Mouse (Mus musculus) neural tube, embryonic 12.5 days (tissue): ENCODE results near the gene Tulp4. TPM values are rescaled to one million over a fixed set of nuclear protein-coding genes. Genes with fewer than 3 reads are reported as not detected.

Source experiments
- ATAC-seq: fragments of 200-750 bp; cut with Nextera tagmentation; 2 replicates; pipeline ENCODE4 v1.8.0; 2017; ENCODE audit warnings: low read depth, mild to moderate bottlenecking, moderate TSS enrichment, moderate library complexity; ENCODE audit not compliant: low FRiP score
- H3K27ac ChIP-seq: fragments of 300-500 bp; sonication (generic); 2 replicates; pipeline ENCODE4 v1.5.1; 2016
- H3K27me3 ChIP-seq: fragments of 300-500 bp; sonication (generic); replicated peaks from 2 replicates; pipeline ENCODE4 v1.6.1; 2016; ENCODE audit warnings: mild to moderate bottlenecking
- H3K36me3 ChIP-seq: fragments of 300-500 bp; sonication (generic); 2 replicates; pipeline ENCODE4 v1.6.1; 2016; ENCODE audit warnings: mild to moderate bottlenecking
- H3K4me1 ChIP-seq: fragments of 300-500 bp; sonication (generic); 2 replicates; pipeline ENCODE4 v1.6.1; 2016
- H3K4me2 ChIP-seq: fragments of 300-500 bp; sonication (generic); replicated peaks from 2 replicates; pipeline ENCODE4 v1.6.1; 2016; ENCODE audit warnings: mild to moderate bottlenecking
- H3K4me3 ChIP-seq: fragments of 300-500 bp; sonication (generic); 2 replicates; pipeline ENCODE4 v1.5.1; 2016
- H3K9ac ChIP-seq: fragments of 300-500 bp; sonication (generic); 2 replicates; pipeline ENCODE4 v1.6.1; 2016; ENCODE audit warnings: mild to moderate bottlenecking
- H3K9me3 ChIP-seq: fragments of 300-500 bp; sonication (generic); 2 replicates; pipeline ENCODE4 v1.6.1; 2016; ENCODE audit warnings: mild to moderate bottlenecking
- WGBS: fragments of 180-500 bp; shearing (Covaris S2); methylation state at CpG from one replicate; pipeline ENCODE4 v1.1.7; 2016; 5-methylcytosine and 5-hydroxymethylcytosine counted together
- polyA plus RNA-seq: library from polyadenylated mRNA; unstranded; fragments of >200 nt; fragmentation: Nextera tagmentation; extraction: Ambion mirVana; gene quantifications from 2 replicates; pipeline ENCODE4 v1.2.1, GENCODE M21; 2016

Gene Tulp4
- polyA plus RNA-seq, 1 experiment from 2014 or later = 123 TPM

DNA sequence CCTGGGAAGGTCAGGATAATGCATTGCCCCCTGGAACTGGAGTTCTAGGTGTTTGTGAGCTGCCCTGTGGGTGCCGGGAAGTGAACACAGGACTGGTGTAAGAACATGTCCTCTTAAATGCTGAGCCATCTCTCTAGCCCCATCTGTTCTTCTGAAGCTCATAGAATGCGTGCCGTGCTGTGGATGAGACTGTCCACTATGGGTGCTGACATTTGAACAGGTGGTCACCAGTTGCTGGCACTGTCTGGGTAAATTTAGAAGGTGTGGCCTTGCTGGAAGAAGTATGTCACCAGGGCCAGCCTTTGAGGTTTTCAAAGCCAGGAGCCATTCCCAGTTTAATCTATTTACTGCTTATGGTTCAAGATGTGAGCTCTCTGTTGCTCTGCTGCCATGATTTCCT is 4.0 kb upstream of the Tulp4 start:
- no peak overlapping the region for H3K27ac ChIP-seq
- WGBS = 91% methylated on average over 3 of the region's 3 CpGs
- ATAC-seq = no peak
- no peaks in the 10 kb centered on the region for H3K36me3 ChIP-seq
- no peaks in the 10 kb centered on the region for H3K27me3 ChIP-seq
- H3K9me3 ChIP-seq = no peaks in the 10 kb centered on the region
- H3K4me3 ChIP-seq = no peak overlapping the region
- H3K4me1 ChIP-seq = no peaks in the 10 kb centered on the region
- H3K9ac ChIP-seq = no peak overlapping the region
- H3K4me2 ChIP-seq = no peak overlapping the region

DNA sequence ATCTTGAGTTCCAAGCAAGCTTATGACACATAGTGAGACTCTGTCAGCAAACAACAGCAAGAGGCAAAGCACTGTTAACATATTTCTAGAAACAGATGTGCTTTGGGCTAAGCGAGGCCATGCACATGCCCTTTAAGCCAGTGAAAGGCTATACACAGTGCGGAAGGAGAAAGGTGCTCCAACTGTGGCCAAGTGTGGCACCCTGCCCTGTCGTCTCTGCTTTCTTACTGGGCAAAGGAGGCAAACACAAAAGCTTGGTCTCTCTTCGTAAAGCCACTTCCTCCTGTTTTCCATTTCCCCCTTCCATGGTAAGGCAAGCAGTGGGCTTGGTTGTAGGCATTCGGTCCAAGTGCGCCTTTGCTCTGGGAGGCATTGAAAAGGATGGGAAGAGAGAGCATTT is 2.7 kb upstream of the Tulp4 start:
- ATAC-seq = no peak
- Histone ChIP-seq H3K4me2 (no peak overlapping the region), H3K4me1 (peaks cover 9% of the 10 kb centered on the region), H3K36me3 (no peaks in the 10 kb centered on the region), H3K27me3 (no peaks in the 10 kb centered on the region), H3K9me3 (no peaks in the 10 kb centered on the region), H3K27ac (no peak overlapping the region), H3K9ac (no peak overlapping the region), H3K4me3 (no peak overlapping the region)
- WGBS = 86% methylated on average over 6 of the region's 6 CpGs

GRCm38 (mm10) chr17:6107015-6107601 is 871 bp downstream of the Tulp4 start:
- peak; percentile 74 for ATAC-seq
- under 1% methylated on average over 48 of the region's 50 CpGs for WGBS
- Histone ChIP-seq H3K36me3 (0 out of 2 replicates have a peak, but pooled peaks cover 4% of the 10 kb centered on the region), H3K9me3 (no peaks in the 10 kb centered on the region), H3K4me1 (peaks cover 22% of the 10 kb centered on the region), H3K9ac (peak overlapping the region; percentile 97), H3K27me3 (no peaks in the 10 kb centered on the region), H3K27ac (peak overlapping the region; percentile 91), H3K4me3 (peak overlapping the region; percentile 92), H3K4me2 (peak overlapping the region; percentile 83)

DNA sequence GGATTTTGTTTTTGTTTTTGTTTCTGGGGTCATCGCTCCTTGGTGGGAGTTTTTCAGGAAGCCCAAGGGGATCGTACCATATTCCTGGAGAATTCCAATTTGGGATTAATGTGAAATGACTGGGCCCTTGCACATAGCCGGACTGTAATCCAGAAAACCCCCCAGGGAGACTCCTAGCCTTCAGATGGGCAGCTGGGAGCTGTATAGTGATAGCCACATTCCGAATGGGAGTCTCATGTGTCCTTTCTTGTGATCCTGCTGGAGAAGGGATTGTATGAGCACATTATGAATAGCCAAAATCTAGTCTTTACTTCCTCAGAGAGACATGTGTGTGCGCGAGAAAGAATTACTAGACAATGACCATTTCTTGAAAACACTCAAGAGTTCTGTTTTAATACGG is 1.9 kb downstream of the Tulp4 start:
- Histone ChIP-seq H3K4me2 (peak overlapping the region; percentile 83), H3K36me3 (0 out of 2 replicates have a peak, but pooled peaks cover 6% of the 10 kb centered on the region), H3K27me3 (no peaks in the 10 kb centered on the region), H3K9me3 (no peaks in the 10 kb centered on the region), H3K9ac (peak overlapping the region; percentile 97), H3K4me1 (peaks cover 22% of the 10 kb centered on the region), H3K4me3 (peak overlapping the region; percentile 92), H3K27ac (no peak overlapping the region)
- 60% methylated on average over 7 of the region's 7 CpGs for WGBS
- no peak for ATAC-seq

DNA sequence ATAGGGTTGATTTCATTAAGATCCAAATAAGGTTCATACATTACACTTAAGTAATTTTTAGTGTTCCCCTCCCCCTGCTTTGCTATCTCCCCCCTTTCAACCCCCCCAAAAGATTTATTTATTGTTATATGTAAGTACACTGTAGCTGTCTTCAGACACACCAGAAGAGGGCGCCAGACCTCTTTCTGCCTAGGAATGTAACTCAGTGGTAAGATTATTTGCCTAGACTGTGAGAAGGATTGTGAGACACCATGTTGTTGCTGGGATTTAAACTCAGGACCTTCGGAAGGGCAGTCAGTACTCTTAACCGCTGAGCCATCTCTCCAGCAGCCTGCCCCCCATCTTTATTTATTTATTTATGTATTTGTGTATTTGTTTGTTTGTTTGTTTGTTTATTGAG is 4.7 kb downstream of the Tulp4 start:
- Histone ChIP-seq H3K9me3 (no peaks in the 10 kb centered on the region), H3K4me1 (peaks cover 22% of the 10 kb centered on the region), H3K27ac (no peak overlapping the region), H3K4me2 (no peak overlapping the region), H3K4me3 (no peak overlapping the region), H3K9ac (no peak overlapping the region), H3K36me3 (0 out of 2 replicates have a peak, but pooled peaks cover 6% of the 10 kb centered on the region), H3K27me3 (no peaks in the 10 kb centered on the region)
- 89% methylated on average over 3 of the region's 3 CpGs for WGBS
- no peak for ATAC-seq

DNA sequence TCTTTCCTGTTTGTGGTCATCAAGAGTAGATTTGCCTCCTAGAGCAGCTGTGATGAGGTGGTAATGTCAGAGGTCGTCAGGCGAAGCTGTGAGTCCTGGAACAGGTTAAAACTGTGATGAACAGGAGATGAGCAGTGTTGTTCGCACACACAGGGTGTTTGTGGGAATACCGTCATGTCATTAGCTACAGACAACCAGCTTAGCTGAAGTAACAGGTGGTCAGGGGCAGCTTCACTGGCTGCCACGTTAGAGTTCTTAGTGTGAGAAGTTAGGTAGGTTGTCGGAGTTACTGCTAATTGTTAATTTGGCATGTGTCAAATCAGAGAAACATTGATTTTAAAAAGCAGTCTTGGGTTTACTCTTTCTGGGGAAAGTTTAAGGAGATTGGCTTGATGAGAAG is 7.4 kb downstream of the Tulp4 start:
- no peak overlapping the region for H3K9ac ChIP-seq
- no peak overlapping the region for H3K4me2 ChIP-seq
- no peak overlapping the region for H3K4me3 ChIP-seq
- WGBS = 91% methylated on average over 6 of the region's 6 CpGs
- H3K36me3 ChIP-seq = peaks cover 11% of the 10 kb centered on the region; the same call in 1 of the 2 replicates
- no peak for ATAC-seq
- no peaks in the 10 kb centered on the region for H3K9me3 ChIP-seq
- H3K4me1 ChIP-seq = peaks cover 13% of the 10 kb centered on the region
- no peak overlapping the region for H3K27ac ChIP-seq
- H3K27me3 ChIP-seq = no peaks in the 10 kb centered on the region

DNA sequence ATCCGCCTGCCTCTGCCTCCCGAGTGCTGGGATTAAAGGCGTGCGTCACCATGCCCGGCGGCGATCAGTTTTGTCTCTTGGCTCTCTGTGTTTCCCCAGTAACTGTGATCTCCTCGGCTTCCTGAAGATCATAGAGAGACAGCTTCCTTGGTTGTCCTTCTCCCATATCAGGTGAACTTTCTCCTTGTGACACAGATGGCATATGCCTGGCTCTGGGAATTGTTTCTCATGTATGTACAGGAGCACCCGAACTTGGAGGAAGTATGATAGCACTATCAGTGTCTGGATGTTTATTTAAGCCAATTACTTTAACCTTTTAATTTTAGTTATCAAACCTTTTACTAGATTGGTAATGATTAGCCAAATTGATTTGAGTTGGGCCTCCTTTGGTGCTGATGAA is 8.8 kb downstream of the Tulp4 start:
- Histone ChIP-seq H3K36me3 (peaks cover 8% of the 10 kb centered on the region; the same call in 1 of the 2 replicates), H3K9ac (no peak overlapping the region), H3K9me3 (no peaks in the 10 kb centered on the region), H3K4me2 (no peak overlapping the region), H3K4me1 (no peaks in the 10 kb centered on the region), H3K27me3 (no peaks in the 10 kb centered on the region), H3K4me3 (no peak overlapping the region), H3K27ac (no peak overlapping the region)
- no peak for ATAC-seq
- WGBS = 98% methylated on average over 9 of the region's 9 CpGs

- no peak for ATAC-seq
- Histone ChIP-seq H3K36me3 (peaks cover 11% of the 10 kb centered on the region), H3K4me2 (no peak overlapping the region), H3K9me3 (no peaks in the 10 kb centered on the region), H3K4me1 (no peaks in the 10 kb centered on the region), H3K27ac (no peak overlapping the region), H3K27me3 (no peaks in the 10 kb centered on the region), H3K9ac (no peak overlapping the region), H3K4me3 (no peak overlapping the region)
- 72% methylated on average over 4 of the region's 4 CpGs for WGBS
Measured at GRCm38 (mm10) chr17:6117148-6117725, 11.0 kb downstream of the Tulp4 start.

DNA sequence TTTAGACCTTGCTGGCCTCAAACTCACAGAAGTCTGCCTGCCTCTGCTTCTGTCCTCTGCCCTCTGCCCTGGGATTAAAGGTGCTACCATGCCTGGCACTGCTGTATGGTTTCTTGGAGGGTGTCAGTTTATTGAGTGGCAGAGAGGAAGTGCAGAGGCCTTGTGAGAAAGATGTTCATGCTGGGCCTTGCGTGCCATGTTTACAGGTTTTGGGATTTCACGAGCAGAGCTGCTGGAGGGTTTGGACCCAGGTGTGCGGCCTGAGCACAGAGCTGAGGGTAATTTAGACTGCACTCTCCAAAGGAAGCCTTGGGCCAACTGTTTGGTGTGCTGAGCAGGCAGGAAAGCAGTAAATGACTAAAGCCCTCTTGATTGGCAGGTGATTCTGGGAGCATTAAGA is 11.7 kb downstream of the Tulp4 start:
- Histone ChIP-seq H3K27ac (no peak overlapping the region), H3K4me3 (no peak overlapping the region), H3K27me3 (no peaks in the 10 kb centered on the region), H3K9ac (no peak overlapping the region), H3K4me1 (no peaks in the 10 kb centered on the region), H3K4me2 (no peak overlapping the region), H3K36me3 (peaks cover 17% of the 10 kb centered on the region), H3K9me3 (no peaks in the 10 kb centered on the region)
- WGBS = 84% methylated on average over 3 of the region's 3 CpGs
- no peak for ATAC-seq

- Histone ChIP-seq H3K9me3 (no peaks in the 10 kb centered on the region), H3K27me3 (no peaks in the 10 kb centered on the region), H3K27ac (no peak overlapping the region), H3K9ac (no peak overlapping the region), H3K4me3 (no peak overlapping the region), H3K4me2 (no peak overlapping the region), H3K4me1 (no peaks in the 10 kb centered on the region), H3K36me3 (peaks cover 25% of the 10 kb centered on the region)
- ATAC-seq = no peak
- WGBS = 97% methylated on average over 4 of the region's 4 CpGs
Measured at GRCm38 (mm10) chr17:6118861-6119260, 12.6 kb downstream of the Tulp4 start.

DNA sequence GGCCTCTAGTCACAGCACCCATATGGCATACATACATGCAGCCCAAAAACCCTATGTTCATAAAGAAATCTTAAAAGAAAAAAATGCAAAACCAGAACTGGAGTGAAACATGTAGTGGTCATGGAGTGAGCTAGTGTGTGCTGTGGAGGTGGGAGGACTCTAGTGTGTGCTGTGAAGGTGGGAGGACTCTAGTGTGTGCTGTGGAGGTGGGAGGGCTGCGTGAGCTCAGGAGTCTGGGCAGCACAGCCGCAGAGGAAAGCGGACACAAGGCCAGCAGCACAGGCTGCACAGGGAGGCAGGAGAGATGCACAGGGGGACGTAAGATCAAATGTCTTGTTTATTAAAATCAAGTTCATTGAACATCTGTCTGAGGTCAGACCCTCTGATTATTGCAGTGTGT is 17.5 kb downstream of the Tulp4 start:
- no peak overlapping the region for H3K27ac ChIP-seq
- peaks cover 33% of the 10 kb centered on the region for H3K36me3 ChIP-seq
- 92% methylated on average over 4 of the region's 4 CpGs for WGBS

DNA sequence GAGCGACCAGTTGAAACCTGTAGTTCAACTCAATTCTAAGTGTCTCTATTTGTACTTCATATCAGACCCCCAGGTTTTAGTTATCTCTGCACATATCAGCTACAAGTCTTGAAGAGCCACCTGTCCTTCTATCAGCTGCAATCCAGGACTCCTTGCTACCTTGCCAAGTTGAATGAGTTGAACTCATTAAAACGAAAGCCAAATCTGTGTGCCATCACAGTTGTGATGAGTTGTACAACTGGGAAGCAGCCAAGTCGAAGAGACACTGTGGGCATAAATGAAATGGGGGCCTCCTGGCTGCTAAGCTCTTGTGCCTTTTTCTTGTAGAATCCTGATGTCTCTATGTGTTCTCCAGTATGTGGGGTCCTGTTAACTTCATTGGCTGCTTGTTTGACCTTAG is 19.2 kb downstream of the Tulp4 start:
- Histone ChIP-seq H3K36me3 (peaks cover 33% of the 10 kb centered on the region), H3K4me3 (no peak overlapping the region), H3K9ac (no peak overlapping the region), H3K4me2 (no peak overlapping the region), H3K4me1 (no peaks in the 10 kb centered on the region), H3K9me3 (no peaks in the 10 kb centered on the region), H3K27me3 (no peaks in the 10 kb centered on the region), H3K27ac (no peak overlapping the region)
- WGBS = 92% methylated on average over 3 of the region's 3 CpGs
- ATAC-seq = no peak

More for the DNA sequence above, 17.5 kb downstream of the Tulp4 start:
- no peak overlapping the region for H3K9ac ChIP-seq
- H3K4me1 ChIP-seq = no peaks in the 10 kb centered on the region
- no peak for ATAC-seq
- H3K27me3 ChIP-seq = no peaks in the 10 kb centered on the region
- H3K9me3 ChIP-seq = no peaks in the 10 kb centered on the region
- H3K4me3 ChIP-seq = no peak overlapping the region
- no peak overlapping the region for H3K4me2 ChIP-seq

GRCm38 (mm10) chr17:6128039-6128438 is 21.8 kb downstream of the Tulp4 start:
- Histone ChIP-seq H3K4me3 (no peak overlapping the region), H3K36me3 (peaks cover 26% of the 10 kb centered on the region), H3K9me3 (no peaks in the 10 kb centered on the region), H3K27me3 (no peaks in the 10 kb centered on the region), H3K4me1 (no peaks in the 10 kb centered on the region), H3K27ac (no peak overlapping the region), H3K9ac (no peak overlapping the region), H3K4me2 (no peak overlapping the region)
- WGBS = 61% methylated on average over 3 of the region's 3 CpGs
- ATAC-seq = no peak
